Mouse (Mus musculus) myocyte (in vitro differentiated cells): ENCODE results near the gene Erh. TPM values are rescaled to one million over a fixed set of nuclear protein-coding genes. Genes with fewer than 3 reads are reported as not detected.

Experiments
- H3K27me3 ChIP-seq: one replicate; pipeline ENCODE4 v1.6.1; 2011; ENCODE audit not compliant: control insufficient read depth, insufficient read depth, insufficient read length
- H3K36me3 ChIP-seq: one replicate; pipeline ENCODE4 v1.6.1; 2011; ENCODE audit not compliant: control insufficient read depth, insufficient read depth
- H3K4me2 ChIP-seq: one replicate; pipeline ENCODE4 v1.6.1; 2011; ENCODE audit warnings: low read depth, control low read depth
- H3K4me3 ChIP-seq: one replicate; pipeline ENCODE4 v1.5.1; 2011; ENCODE audit warnings: mild to moderate bottlenecking, control low read depth, moderate library complexity
- H3K79me2 ChIP-seq: one replicate; pipeline ENCODE4 v1.6.1; 2011; ENCODE audit not compliant: control insufficient read depth, insufficient read depth
- H3ac ChIP-seq: one replicate; pipeline ENCODE4 v1.6.1; 2011; ENCODE audit not compliant: control insufficient read depth, insufficient read length
- CEBPB ChIP-seq: IDR thresholded peaks from 2 replicates; pipeline ENCODE4 v1.6.1; 2011; ENCODE audit warnings: mild to moderate bottlenecking, moderate library complexity; ENCODE audit not compliant: poor library complexity, insufficient read depth, severe bottlenecking
- MAX ChIP-seq: IDR thresholded peaks from one replicate; pipeline ENCODE4 v1.6.1; 2011; ENCODE audit warnings: low read depth, mild to moderate bottlenecking, control low read depth
- MYOD1 ChIP-seq, 3 experiments: IDR thresholded peaks; one replicate each; pipeline ENCODE4 v1.6.1; 2011; ENCODE audit warnings: control low read depth in 2 of 3, low read depth in 2 of 3, mild to moderate bottlenecking in 2 of 3, moderate library complexity in 1 of 3; ENCODE audit not compliant: insufficient read length in 2 of 3, control insufficient read depth in 1 of 3
- POLR2A ChIP-seq: IDR thresholded peaks from one replicate; pipeline ENCODE4 v1.6.1; 2011; ENCODE audit warnings: low read depth, mild to moderate bottlenecking, control low read depth, moderate library complexity; ENCODE audit not compliant: insufficient read length
- POLR2AphosphoS2 ChIP-seq: IDR thresholded peaks from one replicate; pipeline ENCODE4 v1.6.1; 2011; ENCODE audit warnings: low read depth, control low read depth; ENCODE audit not compliant: insufficient read length
- REST ChIP-seq: IDR thresholded peaks from one replicate; pipeline ENCODE4 v1.6.1; 2011; ENCODE audit warnings: mild to moderate bottlenecking, control low read depth, moderate library complexity; ENCODE audit not compliant: insufficient read depth, insufficient read length
- SRF ChIP-seq: IDR thresholded peaks from one replicate; pipeline ENCODE4 v1.6.1; 2011; ENCODE audit warnings: low read depth; ENCODE audit not compliant: control insufficient read depth, insufficient read length
- TCF12 ChIP-seq: IDR thresholded peaks from one replicate; pipeline ENCODE4 v1.6.1; 2011; ENCODE audit warnings: mild to moderate bottlenecking, control low read depth; ENCODE audit not compliant: poor library complexity, insufficient read depth, severe bottlenecking
- TCF3 ChIP-seq: IDR thresholded peaks from one replicate; pipeline ENCODE4 v1.6.1; 2011; ENCODE audit warnings: low read depth, control low read depth; ENCODE audit not compliant: insufficient read length
- polyA plus RNA-seq: library from polyadenylated mRNA; unstranded; fragments of >200 nt; fragmentation: generic; extraction: Trizol; gene quantifications from one replicate; pipeline ENCODE4 v1.2.1, GENCODE M21; 2012; ENCODE audit warnings: missing spikeins

The Erh gene
- polyA plus RNA-seq, 1 experiment = 164 TPM

- Histone ChIP-seq H3ac (no peak overlapping the region), H3K36me3 (no peaks in the 10 kb centered on the region), H3K79me2 (no peaks in the 10 kb centered on the region), H3K4me2 (no peak overlapping the region), H3K27me3 (peaks cover 22% of the 10 kb centered on the region), H3K4me3 (no peak overlapping the region)
- TF ChIP-seq POLR2AphosphoS2 (no peak), TCF3 (no peak), CEBPB (no peak), REST (no peak), MYOD1 (IDR thresholded peaks at IDR 0.05; ENCODE audit: control insufficient read depth in 1 of 3, insufficient read length in 2 of 3, low read depth in 2 of 3) (no peak), TCF12 (no peak), SRF (no peak), POLR2A (no peak), MAX (no peak)
Measured at GRCm38 (mm10) chr12:80584973-80585372, 59.2 kb downstream of the Erh start.

Other genes with a start within 250 kb of the Erh start
- gene Dcaf5, start 207.7 kb downstream of the Erh start, polyA plus RNA-seq = 17.7 TPM
- gene Exd2, start 181.2 kb downstream of the Erh start, polyA plus RNA-seq = 9.1 TPM
- 0.11 TPM for gene Galnt16, start 126.1 kb downstream of the Erh start, polyA plus RNA-seq
- gene Slc39a9, start 458 bp downstream of the Erh start, polyA plus RNA-seq = 16.6 TPM
- not detected for gene Plekhd1, start 48.2 kb upstream of the Erh start, polyA plus RNA-seq
- not detected for gene Ccdc177, start 116.3 kb upstream of the Erh start, polyA plus RNA-seq
- gene Susd6, start 146.2 kb upstream of the Erh start, polyA plus RNA-seq = 64.0 TPM